Mouse (Mus musculus) liver, postnatal 0 days (tissue): ENCODE measurements around the gene Acrbp.

Experiments used
- CTCF ChIP-seq: sonication (generic); IDR thresholded peaks from 2 replicates; pipeline ENCODE4 v1.5.1; 2016; ENCODE audit warnings: antibody characterized with exemption, low read depth
- EP300 ChIP-seq: IDR thresholded peaks from 2 replicates; pipeline ENCODE4 v1.6.1; 2016; ENCODE audit warnings: antibody characterized with exemption, low read depth, mild to moderate bottlenecking

DNA sequence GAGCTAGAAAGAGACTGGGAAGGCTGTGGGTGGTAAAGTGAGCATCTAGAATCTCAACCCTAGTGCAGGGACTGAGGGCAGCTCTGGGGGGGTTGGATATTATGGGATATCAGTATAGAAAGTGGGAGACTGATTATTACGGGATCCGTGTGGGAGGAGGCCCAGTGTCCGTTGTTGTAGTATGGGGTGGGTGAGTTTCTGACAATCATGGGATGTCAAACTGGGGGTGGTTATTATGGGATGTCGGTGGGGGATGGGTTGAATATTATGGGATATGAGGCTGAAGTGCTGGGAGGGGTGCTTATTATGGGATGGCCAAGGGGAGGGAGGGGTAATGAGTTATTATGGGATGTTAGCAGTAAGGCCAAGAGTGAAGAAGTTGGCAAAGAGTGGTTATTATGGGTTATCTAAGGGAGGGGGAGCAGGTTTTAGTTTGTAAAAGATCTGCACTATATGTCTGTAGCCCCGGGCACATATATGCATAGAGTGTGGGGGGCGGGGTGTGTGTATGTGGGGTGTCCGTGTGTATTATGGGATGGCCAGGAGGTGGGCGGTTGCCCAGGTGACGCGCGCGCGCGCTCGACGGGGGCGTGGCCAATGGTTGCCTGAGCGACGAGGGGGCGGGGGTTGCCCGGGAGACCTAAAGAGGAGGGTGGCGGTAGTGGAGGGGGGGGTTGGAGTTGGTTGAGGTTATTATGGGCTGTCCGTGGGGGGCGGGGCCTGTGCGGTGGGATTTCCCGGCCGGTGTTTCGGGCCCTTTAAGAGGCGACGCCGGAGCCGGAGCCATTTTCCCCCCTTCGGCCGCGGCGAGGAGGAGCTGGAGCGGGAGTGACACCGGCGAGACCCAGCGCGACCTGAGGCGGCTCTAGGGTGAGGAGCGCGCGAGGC is 46.1 kb downstream of the Acrbp start, which contains the start of gene Chd4:
- TF ChIP-seq CTCF (no peak), EP300 (no peak)
